Mouse (Mus musculus): Measurements from ENCODE around the gene Tank. TPM values are rescaled to one million over a fixed set of nuclear protein-coding genes. Genes with fewer than 3 reads are reported as not detected.

Gene Tank
- 39.8 and 40.8 TPM in 2 replicates for polyA plus RNA-seq (2014; fragmentation: Nextera tagmentation; extraction: Ambion mirVana)

- H3K27me3 ChIP-seq (ENCODE audit: control insufficient read depth, insufficient read depth, low read length): no peaks in the 10 kb centered on the region
- no peak within 1 kb of the TSS for H3K4me2 ChIP-seq (ENCODE audit: low read depth)
- no peak within 1 kb of the TSS for H3K4me3 ChIP-seq (ENCODE audit: low read depth, low read length)
- H3K9ac ChIP-seq (ENCODE audit: low read length): no peak within 1 kb of the TSS
- ATAC-seq (ENCODE audit: insufficient read depth, low FRiP score, low TSS enrichment) (no peak), DNase-seq (ENCODE audit: low spot score) (no peak)
- H3K4me1 ChIP-seq (ENCODE audit: control insufficient read depth, insufficient read depth, low read length): no peaks in the 10 kb centered on the region
- 87% methylated on average over 10 of the region's 10 CpGs for WGBS
- H3K36me3 ChIP-seq (ENCODE audit: control insufficient read depth, insufficient read depth, low read length): no peaks in the 10 kb centered on the region
- no peak within 1 kb of the TSS for H3K27ac ChIP-seq (ENCODE audit: low read depth, low read length)
- H3K9me3 ChIP-seq (ENCODE audit: control insufficient read depth, low read length): no peaks in the 10 kb centered on the region
Observed at GRCm38 (mm10) chr2:61578433-61578832, at the start of gene Tank. Tank (plus strand) TSS chr2:61578585.

- DNase-seq (ENCODE audit: low spot score) (no peak), ATAC-seq (ENCODE audit: insufficient read depth, low FRiP score, low TSS enrichment) (no peak)
- no peaks in the 10 kb centered on the region for H3K4me1 ChIP-seq (ENCODE audit: control insufficient read depth, insufficient read depth, low read length)
Observed at GRCm38 (mm10) chr2:61532326-61532725, 46.1 kb upstream of the Tank start.

DNA sequence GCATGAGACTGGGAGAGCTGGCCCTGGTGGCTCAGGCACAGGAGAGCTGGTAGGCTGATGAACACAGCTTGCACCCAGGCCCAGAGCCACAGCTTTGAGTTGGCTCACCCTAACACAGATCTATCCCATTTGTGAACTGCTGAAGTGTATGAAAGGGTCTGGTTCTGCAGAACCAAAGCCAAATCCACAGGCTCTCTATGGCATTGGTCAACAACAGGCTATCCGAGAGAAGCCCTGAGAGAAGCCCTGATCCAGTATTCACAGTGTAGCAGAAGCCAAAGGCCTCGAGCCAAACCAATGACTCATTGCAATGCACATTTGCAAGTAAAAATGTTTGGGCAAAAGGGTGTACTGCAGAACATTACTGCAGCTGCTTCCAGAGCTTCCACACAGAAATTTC lies 45.3 kb upstream of the Tank start:
- no peak for DNase-seq (ENCODE audit: low spot score)
- WGBS: 74% methylated on average over 2 of the region's 2 CpGs
- H3K36me3 ChIP-seq (ENCODE audit: control insufficient read depth, insufficient read depth, low read length): no peaks in the 10 kb centered on the region

More at GRCm38 (mm10) chr2:61532326-61532725, 46.1 kb upstream of the Tank start:
- no peaks in the 10 kb centered on the region for H3K27me3 ChIP-seq (ENCODE audit: control insufficient read depth, insufficient read depth, low read length)
- no peak overlapping the region for H3K27ac ChIP-seq (ENCODE audit: low read depth, low read length)
- H3K9me3 ChIP-seq (ENCODE audit: control insufficient read depth, low read length): no peaks in the 10 kb centered on the region
- no peak overlapping the region for H3K4me2 ChIP-seq (ENCODE audit: low read depth)
- 70% methylated on average over 3 of the region's 3 CpGs for WGBS
- no peaks in the 10 kb centered on the region for H3K36me3 ChIP-seq (ENCODE audit: control insufficient read depth, insufficient read depth, low read length)
- H3K4me3 ChIP-seq (ENCODE audit: low read depth, low read length): no peak overlapping the region
- H3K9ac ChIP-seq (ENCODE audit: low read length): no peak overlapping the region

GRCm38 (mm10) chr2:61536901-61537300 lies 41.5 kb upstream of the Tank start:
- ATAC-seq (ENCODE audit: insufficient read depth, low FRiP score, low TSS enrichment): no peak
- WGBS: 74% methylated on average over 2 of the region's 2 CpGs
- Histone ChIP-seq H3K36me3 (ENCODE audit: control insufficient read depth, insufficient read depth, low read length) (no peaks in the 10 kb centered on the region), H3K9ac (ENCODE audit: low read length) (no peak overlapping the region), H3K9me3 (ENCODE audit: control insufficient read depth, low read length) (no peaks in the 10 kb centered on the region), H3K27ac (ENCODE audit: low read depth, low read length) (no peak overlapping the region), H3K4me3 (ENCODE audit: low read depth, low read length) (no peak overlapping the region), H3K4me2 (ENCODE audit: low read depth) (no peak overlapping the region), H3K4me1 (ENCODE audit: control insufficient read depth, insufficient read depth, low read length) (no peaks in the 10 kb centered on the region), H3K27me3 (ENCODE audit: control insufficient read depth, insufficient read depth, low read length) (no peaks in the 10 kb centered on the region)
- DNase-seq (ENCODE audit: low spot score): no peak

More for the DNA sequence above, 45.3 kb upstream of the Tank start:
- Histone ChIP-seq H3K9me3 (ENCODE audit: control insufficient read depth, low read length) (no peaks in the 10 kb centered on the region), H3K4me2 (ENCODE audit: low read depth) (no peak overlapping the region), H3K27ac (ENCODE audit: low read depth, low read length) (no peak overlapping the region), H3K9ac (ENCODE audit: low read length) (no peak overlapping the region), H3K27me3 (ENCODE audit: control insufficient read depth, insufficient read depth, low read length) (no peaks in the 10 kb centered on the region), H3K4me1 (ENCODE audit: control insufficient read depth, insufficient read depth, low read length) (no peaks in the 10 kb centered on the region), H3K4me3 (ENCODE audit: low read depth, low read length) (no peak overlapping the region)
- ATAC-seq (ENCODE audit: insufficient read depth, low FRiP score, low TSS enrichment): no peak

- 23% methylated on average over 2 of the region's 2 CpGs for WGBS
- Histone ChIP-seq H3K4me1 (ENCODE audit: control insufficient read depth, insufficient read depth, low read length) (no peaks in the 10 kb centered on the region), H3K36me3 (ENCODE audit: control insufficient read depth, insufficient read depth, low read length) (no peaks in the 10 kb centered on the region), H3K27me3 (ENCODE audit: control insufficient read depth, insufficient read depth, low read length) (no peaks in the 10 kb centered on the region), H3K4me2 (ENCODE audit: low read depth) (no peak overlapping the region), H3K9ac (ENCODE audit: low read length) (no peak overlapping the region), H3K4me3 (ENCODE audit: low read depth, low read length) (no peak overlapping the region), H3K27ac (ENCODE audit: low read depth, low read length) (no peak overlapping the region), H3K9me3 (ENCODE audit: control insufficient read depth, low read length) (no peaks in the 10 kb centered on the region)
- DNase-seq (ENCODE audit: low spot score): no peak
- ATAC-seq (ENCODE audit: insufficient read depth, low FRiP score, low TSS enrichment): no peak
Observed at GRCm38 (mm10) chr2:61539378-61539777, 39.0 kb upstream of the Tank start.

GRCm38 (mm10) chr2:61542426-61542825 lies 36.0 kb upstream of the Tank start:
- H3K36me3 ChIP-seq (ENCODE audit: control insufficient read depth, insufficient read depth, low read length): no peaks in the 10 kb centered on the region
- 84% methylated on average over 2 of the region's 2 CpGs for WGBS
- ATAC-seq (ENCODE audit: insufficient read depth, low FRiP score, low TSS enrichment) (no peak), DNase-seq (ENCODE audit: low spot score) (no peak)
- H3K4me2 ChIP-seq (ENCODE audit: low read depth): no peak overlapping the region
- H3K9ac ChIP-seq (ENCODE audit: low read length): no peak overlapping the region
- H3K4me3 ChIP-seq (ENCODE audit: low read depth, low read length): no peak overlapping the region
- H3K4me1 ChIP-seq (ENCODE audit: control insufficient read depth, insufficient read depth, low read length): no peaks in the 10 kb centered on the region
- H3K27me3 ChIP-seq (ENCODE audit: control insufficient read depth, insufficient read depth, low read length): no peaks in the 10 kb centered on the region
- no peaks in the 10 kb centered on the region for H3K9me3 ChIP-seq (ENCODE audit: control insufficient read depth, low read length)
- H3K27ac ChIP-seq (ENCODE audit: low read depth, low read length): no peak overlapping the region

DNA sequence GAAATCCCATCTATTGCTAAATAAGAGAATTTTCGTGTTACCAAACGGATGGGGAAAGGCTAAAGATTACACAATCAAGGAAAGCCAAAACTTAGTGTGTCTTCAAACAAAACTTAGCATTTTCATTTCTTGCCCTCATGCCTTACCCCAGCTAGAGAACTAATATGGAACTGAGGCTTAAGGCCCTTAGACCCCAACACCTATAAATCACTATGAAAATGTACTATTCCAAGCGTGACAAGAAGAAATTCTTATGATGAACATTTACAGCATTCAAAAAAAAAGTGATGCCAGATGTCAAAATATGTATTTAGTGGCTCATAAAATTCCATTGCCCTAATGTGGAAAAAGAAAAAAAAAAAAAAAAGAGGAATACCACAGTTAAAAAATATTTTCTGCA lies 32.7 kb upstream of the Tank start:
- H3K4me2 ChIP-seq (ENCODE audit: low read depth): no peak overlapping the region
- no peak for ATAC-seq (ENCODE audit: insufficient read depth, low FRiP score, low TSS enrichment)
- no peak overlapping the region for H3K4me3 ChIP-seq (ENCODE audit: low read depth, low read length)
- no peaks in the 10 kb centered on the region for H3K27me3 ChIP-seq (ENCODE audit: control insufficient read depth, insufficient read depth, low read length)
- 75% methylated on average over 3 of the region's 3 CpGs for WGBS
- H3K27ac ChIP-seq (ENCODE audit: low read depth, low read length): no peak overlapping the region
- H3K9ac ChIP-seq (ENCODE audit: low read length): no peak overlapping the region
- no peaks in the 10 kb centered on the region for H3K36me3 ChIP-seq (ENCODE audit: control insufficient read depth, insufficient read depth, low read length)
- no peaks in the 10 kb centered on the region for H3K9me3 ChIP-seq (ENCODE audit: control insufficient read depth, low read length)
- H3K4me1 ChIP-seq (ENCODE audit: control insufficient read depth, insufficient read depth, low read length): no peaks in the 10 kb centered on the region
- DNase-seq (ENCODE audit: low spot score): no peak

GRCm38 (mm10) chr2:61548021-61548420 lies 30.4 kb upstream of the Tank start:
- DNase-seq (ENCODE audit: low spot score): peak; percentile 14

GRCm38 (mm10) chr2:61551680-61552079 lies 26.7 kb upstream of the Tank start:
- Histone ChIP-seq H3K36me3 (ENCODE audit: control insufficient read depth, insufficient read depth, low read length) (no peaks in the 10 kb centered on the region), H3K4me2 (ENCODE audit: low read depth) (no peak overlapping the region), H3K4me1 (ENCODE audit: control insufficient read depth, insufficient read depth, low read length) (no peaks in the 10 kb centered on the region), H3K9me3 (ENCODE audit: control insufficient read depth, low read length) (no peaks in the 10 kb centered on the region), H3K9ac (ENCODE audit: low read length) (no peak overlapping the region), H3K27ac (ENCODE audit: low read depth, low read length) (no peak overlapping the region), H3K27me3 (ENCODE audit: control insufficient read depth, insufficient read depth, low read length) (no peaks in the 10 kb centered on the region), H3K4me3 (ENCODE audit: low read depth, low read length) (no peak overlapping the region)
- WGBS: 88% methylated on average over 5 of the region's 5 CpGs
- ATAC-seq (ENCODE audit: insufficient read depth, low FRiP score, low TSS enrichment): no peak
- DNase-seq (ENCODE audit: low spot score): no peak

More at GRCm38 (mm10) chr2:61548021-61548420, 30.4 kb upstream of the Tank start:
- 60% methylated on average over 2 of the region's 2 CpGs for WGBS
- H3K27ac ChIP-seq (ENCODE audit: low read depth, low read length): no peak overlapping the region
- ATAC-seq (ENCODE audit: insufficient read depth, low FRiP score, low TSS enrichment): no peak
- H3K27me3 ChIP-seq (ENCODE audit: control insufficient read depth, insufficient read depth, low read length): no peaks in the 10 kb centered on the region
- H3K9me3 ChIP-seq (ENCODE audit: control insufficient read depth, low read length): no peaks in the 10 kb centered on the region
- no peak overlapping the region for H3K4me2 ChIP-seq (ENCODE audit: low read depth)
- no peaks in the 10 kb centered on the region for H3K36me3 ChIP-seq (ENCODE audit: control insufficient read depth, insufficient read depth, low read length)
- H3K9ac ChIP-seq (ENCODE audit: low read length): no peak overlapping the region
- no peak overlapping the region for H3K4me3 ChIP-seq (ENCODE audit: low read depth, low read length)
- no peaks in the 10 kb centered on the region for H3K4me1 ChIP-seq (ENCODE audit: control insufficient read depth, insufficient read depth, low read length)

All from neural tube, embryonic 11.5 days (tissue).